Mouse (Mus musculus): ENCODE results near the gene Appl2.

DNA sequence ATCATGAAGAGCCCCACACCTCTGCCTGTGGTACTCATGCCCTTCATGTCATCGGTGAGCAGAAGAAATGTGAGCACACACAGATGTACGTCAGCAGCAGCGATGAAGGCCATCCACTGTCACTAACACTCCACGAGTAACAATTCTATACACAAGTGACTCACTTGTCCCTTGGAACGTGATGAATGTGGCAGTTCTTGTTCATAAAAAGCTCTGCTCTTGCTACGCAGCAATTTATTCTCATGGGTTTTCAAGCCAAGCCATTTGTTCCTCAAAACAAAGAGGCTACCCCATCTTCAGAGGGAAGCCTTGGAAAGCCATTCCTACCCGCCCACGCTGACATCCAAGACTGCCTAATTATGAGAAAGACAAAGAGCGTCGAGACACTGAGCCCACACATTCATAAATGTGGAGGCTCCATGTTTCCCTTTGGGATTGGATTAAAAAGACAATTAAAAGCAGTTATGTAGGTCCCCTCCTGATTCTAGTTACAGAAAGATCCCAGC lies 8.6 kb downstream of the Appl2 start:
- no peak for TF ChIP-seq CTCF (IDR thresholded peaks at IDR 0.05; ENCODE audit: low read depth, low read length)
- no peak for TF ChIP-seq TAL1 (conservative IDR thresholded peaks at IDR 0.05; ENCODE audit: low read depth, low read length)
